Comparison of ENCODE assay signal across 9 mouse cellular contexts in genomic region chr12:79796823-79797821, GRCm38 (mm10).
DNase-seq lines count a peak whose midpoint lies in the region; ATAC-seq and TF ChIP-seq lines count a peak whose summit lies in the region.
"Had no signal": no experiment of that assay in that cellular context is flagged by ENCODE, and none has a peak within 500 bp of the region (broad histone marks: within the 10 kb centered on the region; RNA-seq: fewer than 3 reads in every experiment).

No protein-coding gene starts in this region.

- no peaks in the 10 kb centered on the region for H3K79me2 ChIP-seq in heart, adult 2 months (replicated peaks; ENCODE audit: control insufficient read depth, insufficient read depth, low read length)

- no peak overlapping the region for H3K4me3 ChIP-seq in heart, adult 2 months
- no peak overlapping the region for H3K4me3 ChIP-seq in midbrain, embryonic 10.5 days
- no peak overlapping the region for H3K4me3 ChIP-seq in midbrain, embryonic 13.5 days (replicated peaks)
- H3K4me3 ChIP-seq in hindbrain, postnatal 0 days (ENCODE audit: low read length), result no peak overlapping the region
- H3K4me3 ChIP-seq in stomach, embryonic 16.5 days (replicated peaks; ENCODE audit: low read length), result no peak overlapping the region
- H3K4me3 ChIP-seq: neural tube, embryonic 12.5 days had no signal

- H3K27ac ChIP-seq in heart, adult 2 months, result peak overlapping the region; percentile 55
- H3K27ac ChIP-seq in midbrain, embryonic 10.5 days (replicated peaks), result peak overlapping the region; percentile 59
- H3K27ac ChIP-seq in midbrain, embryonic 13.5 days, result no peak overlapping the region
- peak overlapping the region; percentile 4; the same call in 1 of the 2 replicates for H3K27ac ChIP-seq in hindbrain, postnatal 0 days
- peak overlapping the region; percentile 23 for H3K27ac ChIP-seq in stomach, embryonic 16.5 days (ENCODE audit: low read length)
- H3K27ac ChIP-seq: neural tube, embryonic 12.5 days had no signal

- no peaks in the 10 kb centered on the region for H3K27me3 ChIP-seq in heart, adult 2 months (ENCODE audit: control insufficient read depth, insufficient read depth, low read length)
- H3K27me3 ChIP-seq in midbrain, embryonic 10.5 days (ENCODE audit: low read depth, poor library complexity, severe bottlenecking), result peaks cover 24% of the 10 kb centered on the region
- no peaks in the 10 kb centered on the region for H3K27me3 ChIP-seq in midbrain, embryonic 13.5 days
- no peaks in the 10 kb centered on the region for H3K27me3 ChIP-seq in hindbrain, postnatal 0 days (ENCODE audit: insufficient read depth, low read length)
- H3K27me3 ChIP-seq in stomach, embryonic 16.5 days (ENCODE audit: control insufficient read depth, insufficient read depth, low read length), result no peaks in the 10 kb centered on the region
- H3K27me3 ChIP-seq: neural tube, embryonic 12.5 days had no signal

- no peak for TF ChIP-seq EP300 in heart, adult 2 months (IDR thresholded peaks at IDR 0.05; ENCODE audit: insufficient read depth, low read depth, low read length)

- no peak for TF ChIP-seq POLR2A in heart, adult 2 months (IDR thresholded peaks at IDR 0.05; ENCODE audit: insufficient read depth, low read depth, low read length)

- no peaks in the 10 kb centered on the region for H3K9me3 ChIP-seq in midbrain, embryonic 10.5 days (replicated peaks)
- H3K9me3 ChIP-seq in midbrain, embryonic 13.5 days, result no peaks in the 10 kb centered on the region
- H3K9me3 ChIP-seq in hindbrain, postnatal 0 days (ENCODE audit: low read length), result no peaks in the 10 kb centered on the region
- no peaks in the 10 kb centered on the region for H3K9me3 ChIP-seq in stomach, embryonic 16.5 days (replicated peaks; ENCODE audit: control insufficient read depth, low read length)
- H3K9me3 ChIP-seq: neural tube, embryonic 12.5 days had no signal

- peaks cover 11% of the 10 kb centered on the region for H3K4me1 ChIP-seq in heart, adult 2 months (ENCODE audit: control insufficient read depth, insufficient read depth, low read length)
- H3K4me1 ChIP-seq in midbrain, embryonic 10.5 days, result peaks cover 30% of the 10 kb centered on the region
- H3K4me1 ChIP-seq in midbrain, embryonic 13.5 days (replicated peaks), result 0 out of 2 replicates have a peak, but pooled peaks cover 8% of the 10 kb centered on the region
- no peaks in the 10 kb centered on the region for H3K4me1 ChIP-seq in hindbrain, postnatal 0 days (ENCODE audit: insufficient read depth, low read length)
- 0 out of 2 replicates have a peak, but pooled peaks cover 3% of the 10 kb centered on the region for H3K4me1 ChIP-seq in stomach, embryonic 16.5 days (ENCODE audit: control insufficient read depth, insufficient read depth, low read length)
- H3K4me1 ChIP-seq: neural tube, embryonic 12.5 days had no signal

- DNase-seq in heart, adult 2 months, result peak in 1 of 2 experiments; percentile 41
- no peak for DNase-seq in heart, postnatal 4 days
- no peak for DNase-seq in midbrain, embryonic 10.5 days (ENCODE audit: low spot score)
- DNase-seq in hindbrain, postnatal 0 days (ENCODE audit: low spot score), result no peak
- no peak for DNase-seq in urinary bladder, postnatal 14 days (ENCODE audit: low spot score)
- no peak for DNase-seq in MN1 (ENCODE audit: low spot score)

- H3K36me3 ChIP-seq in heart, adult 2 months (ENCODE audit: control insufficient read depth, insufficient read depth, low read length), result peaks cover 3% of the 10 kb centered on the region
- no peaks in the 10 kb centered on the region for H3K36me3 ChIP-seq in midbrain, embryonic 10.5 days
- H3K36me3 ChIP-seq in midbrain, embryonic 13.5 days, result no peaks in the 10 kb centered on the region
- no peaks in the 10 kb centered on the region for H3K36me3 ChIP-seq in hindbrain, postnatal 0 days (ENCODE audit: insufficient read depth, low read length)
- H3K36me3 ChIP-seq in stomach, embryonic 16.5 days (ENCODE audit: control insufficient read depth, insufficient read depth, low read length), result no peaks in the 10 kb centered on the region
- H3K36me3 ChIP-seq: neural tube, embryonic 12.5 days had no signal

- H3K9ac ChIP-seq in heart, adult 2 months (ENCODE audit: low read depth, low read length), result no peak overlapping the region
- no peak overlapping the region for H3K9ac ChIP-seq in midbrain, embryonic 13.5 days (replicated peaks)
- H3K9ac ChIP-seq in hindbrain, postnatal 0 days (replicated peaks; ENCODE audit: low read length), result no peak overlapping the region
- no peak overlapping the region for H3K9ac ChIP-seq in stomach, embryonic 16.5 days (ENCODE audit: low read length)
- H3K9ac ChIP-seq: neural tube, embryonic 12.5 days had no signal

- 59% methylated on average over 18 of the region's 18 CpGs for WGBS in heart, adult 2 months
- 75% methylated on average over 18 of the region's 18 CpGs for WGBS in midbrain, embryonic 10.5 days
- WGBS in midbrain, embryonic 13.5 days, result 74% methylated on average over 18 of the region's 18 CpGs
- 69% methylated on average over 18 of the region's 18 CpGs for WGBS in hindbrain, postnatal 0 days
- 76% methylated on average over 18 of the region's 18 CpGs for WGBS in stomach, embryonic 16.5 days

- no peak for TF ChIP-seq CTCF in heart, adult 2 months (IDR thresholded peaks at IDR 0.05)
- no peak for TF ChIP-seq CTCF in hindbrain, postnatal 0 days (IDR thresholded peaks at IDR 0.05; ENCODE audit: low read depth)

- intact Hi-C loops in heart, adult 2 months (cut with DNase I), result loop anchor here (1.0 to 5.0 kb wide), 5 partner anchors 33 to 185 kb away; no protein-coding TSS in a partner anchor

- ATAC-seq in midbrain, embryonic 13.5 days, result no peak
- no peak for ATAC-seq in hindbrain, postnatal 0 days
- ATAC-seq in stomach, embryonic 16.5 days (ENCODE audit: insufficient read depth, low FRiP score), result no peak

- no peak overlapping the region for H3K4me2 ChIP-seq in midbrain, embryonic 13.5 days (replicated peaks)
- H3K4me2 ChIP-seq in hindbrain, postnatal 0 days (ENCODE audit: low read depth, low read length), result no peak overlapping the region
- no peak overlapping the region for H3K4me2 ChIP-seq in stomach, embryonic 16.5 days (ENCODE audit: low read depth, low read length)
- H3K4me2 ChIP-seq: neural tube, embryonic 12.5 days had no signal
